Mouse (Mus musculus) ovary, postnatal 36 days (tissue): ENCODE data around the gene Map6.

Source experiments
- DNase-seq: peaks from one replicate; pipeline ENCODE4 v3.0.0; 2022; ENCODE audit warnings: low spot score, mixed read lengths

The Map6 gene

GRCm38 (mm10) chr7:99314565-99314964 is 47.3 kb downstream of the Map6 start:
- no peak for DNase-seq

DNA sequence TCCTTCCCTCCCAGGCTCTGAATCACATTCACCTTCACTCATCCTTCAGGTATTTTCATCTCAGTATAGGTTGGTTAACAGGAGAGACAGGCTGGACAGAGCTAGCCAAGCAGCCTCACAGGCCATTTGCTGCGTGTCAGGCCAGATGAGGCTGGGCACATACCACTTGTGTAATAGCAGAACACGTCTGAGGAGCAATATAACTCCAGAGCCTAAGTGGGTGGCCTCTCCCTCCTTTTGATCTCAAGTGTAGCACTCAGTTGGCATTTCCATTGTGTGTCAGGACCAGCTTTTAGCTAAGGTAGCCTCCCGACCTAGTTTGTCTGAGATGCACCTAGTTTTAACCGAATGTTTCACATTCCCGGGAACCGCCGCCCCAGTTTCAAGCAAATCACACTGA is 49.0 kb downstream of the Map6 start:
- no peak for DNase-seq

GRCm38 (mm10) chr7:99317475-99317874 is 50.2 kb downstream of the Map6 start:
- no peak for DNase-seq

- no peak for DNase-seq
Observed at GRCm38 (mm10) chr7:99320524-99320923, 53.3 kb downstream of the Map6 start.

DNA sequence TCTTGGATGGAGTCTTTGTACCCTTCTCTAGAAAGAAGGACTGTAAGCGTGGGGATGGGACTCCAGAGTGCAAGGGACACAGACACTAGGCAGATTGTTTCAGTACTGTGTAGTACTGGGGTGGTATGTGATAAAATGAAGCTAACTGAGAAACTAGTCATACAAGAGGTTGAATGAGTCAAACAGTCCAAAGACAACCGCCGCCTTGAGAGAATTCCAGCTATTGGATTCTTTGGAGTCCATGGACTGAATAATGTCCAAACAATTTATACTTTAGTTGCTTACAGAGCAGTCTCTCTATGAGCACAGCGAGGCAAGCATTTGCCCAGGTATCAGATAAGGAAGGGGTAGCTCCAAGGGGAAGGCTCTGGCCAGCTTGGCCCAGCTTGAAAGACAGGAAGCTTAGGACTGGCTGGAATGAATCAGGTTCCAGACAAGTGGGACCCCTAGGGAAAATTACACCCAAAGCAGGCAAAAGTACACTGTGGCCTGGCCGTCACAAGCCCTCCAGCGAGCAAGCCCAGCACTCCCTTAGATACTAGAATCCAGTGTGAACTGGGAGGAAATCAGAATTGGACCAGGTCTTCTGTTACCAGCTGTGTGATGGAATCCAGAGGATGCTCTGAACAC is 55.6 kb downstream of the Map6 start:
- DNase-seq: no peak

- DNase-seq: no peak
Observed at GRCm38 (mm10) chr7:99323321-99323700, 56.1 kb downstream of the Map6 start.

- no peak for DNase-seq
Observed at GRCm38 (mm10) chr7:99324810-99325209, 57.6 kb downstream of the Map6 start.

DNA sequence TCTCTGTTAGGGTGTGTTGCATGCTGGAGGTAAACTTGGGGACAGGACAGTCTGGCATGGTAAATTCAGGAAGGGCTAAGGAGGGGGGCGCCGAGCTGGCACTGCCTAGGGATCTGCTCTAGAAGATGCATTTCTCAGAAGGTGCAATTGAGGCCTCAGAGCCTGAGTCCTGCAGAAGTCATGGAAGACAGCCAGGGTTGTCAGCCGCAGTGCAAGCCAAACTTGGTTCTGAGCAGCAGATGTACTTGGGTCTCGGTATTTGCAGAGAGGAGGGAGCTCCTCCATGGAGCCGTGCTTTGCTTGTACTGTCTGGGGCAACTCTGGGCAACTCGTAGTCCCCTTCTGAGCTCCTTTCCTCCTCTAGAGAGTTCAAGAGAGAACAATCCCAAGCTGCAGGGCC is 58.9 kb downstream of the Map6 start:
- DNase-seq: no peak

DNA sequence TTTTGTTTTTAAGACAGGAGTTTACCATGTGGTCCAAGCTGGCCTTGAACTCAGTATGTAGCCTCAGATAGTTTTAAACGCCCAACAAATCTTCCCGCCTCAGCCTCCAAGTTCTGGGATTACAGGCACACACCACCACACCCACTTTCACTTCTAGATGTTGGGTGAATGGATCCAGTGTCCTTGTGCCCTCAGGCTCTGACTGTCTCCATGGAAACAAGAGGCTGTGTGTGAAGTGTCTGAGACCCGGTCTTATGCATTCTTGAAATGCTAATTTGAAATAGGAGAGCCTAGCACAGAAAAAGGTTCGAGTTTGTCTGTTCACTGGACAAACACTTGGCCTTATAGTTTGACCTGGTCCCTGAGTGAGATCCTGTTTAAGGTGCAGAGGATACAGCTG is 61.6 kb downstream of the Map6 start:
- no peak for DNase-seq

DNA sequence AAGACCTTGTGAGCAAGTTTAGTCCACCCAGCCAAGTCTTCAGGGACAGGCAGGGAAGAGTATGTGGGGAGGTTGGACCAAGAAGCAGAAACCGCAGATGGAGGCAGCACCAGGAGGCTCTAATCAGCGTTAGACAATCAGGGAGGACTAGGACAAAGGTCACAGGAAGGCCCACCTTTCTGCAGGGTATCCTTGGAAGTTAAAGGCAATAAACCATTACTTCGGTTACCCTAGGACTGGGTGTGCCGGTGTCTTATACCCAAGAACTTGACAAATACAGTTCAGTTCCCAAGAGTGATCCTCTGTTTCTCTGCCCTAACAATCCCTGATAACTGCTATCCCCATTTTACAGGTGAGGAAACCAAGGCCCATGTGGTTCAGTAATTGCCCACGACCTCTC is 62.8 kb downstream of the Map6 start:
- DNase-seq: no peak

DNA sequence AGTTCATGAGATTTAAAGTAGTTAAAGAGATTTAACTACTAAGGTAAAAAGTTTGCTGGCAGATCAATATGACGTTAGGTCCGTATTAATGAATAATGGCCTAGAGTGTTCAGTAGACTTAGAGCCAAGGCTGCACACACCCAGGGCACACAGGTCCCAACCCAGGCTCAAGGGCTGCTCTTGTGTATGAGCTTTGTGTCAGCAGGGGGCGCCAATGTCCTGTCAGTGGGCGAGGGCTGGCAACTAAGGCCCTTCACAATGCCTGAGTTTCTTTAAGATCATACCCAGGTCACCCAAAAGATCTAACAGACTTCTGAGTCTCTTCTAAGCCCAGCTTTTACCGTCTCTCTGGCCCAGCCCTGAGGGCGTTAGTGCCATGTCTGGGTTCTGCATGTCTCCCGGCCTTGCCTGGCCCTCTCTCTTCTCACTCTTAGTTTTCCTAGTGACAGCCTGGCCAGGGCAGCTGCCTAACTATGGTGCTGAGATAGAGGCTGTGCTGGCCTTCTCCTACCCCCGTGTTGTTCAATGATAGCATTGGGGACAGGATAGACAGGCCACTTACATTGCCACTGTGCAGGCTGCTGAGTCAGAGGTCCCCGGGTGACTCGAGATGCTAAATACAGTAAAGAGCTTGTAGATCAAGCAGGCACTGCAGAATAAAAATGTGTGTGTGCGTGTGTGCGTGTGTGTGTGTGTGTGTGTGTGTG is 65.7 kb downstream of the Map6 start:
- peak; percentile 87 for DNase-seq

DNA sequence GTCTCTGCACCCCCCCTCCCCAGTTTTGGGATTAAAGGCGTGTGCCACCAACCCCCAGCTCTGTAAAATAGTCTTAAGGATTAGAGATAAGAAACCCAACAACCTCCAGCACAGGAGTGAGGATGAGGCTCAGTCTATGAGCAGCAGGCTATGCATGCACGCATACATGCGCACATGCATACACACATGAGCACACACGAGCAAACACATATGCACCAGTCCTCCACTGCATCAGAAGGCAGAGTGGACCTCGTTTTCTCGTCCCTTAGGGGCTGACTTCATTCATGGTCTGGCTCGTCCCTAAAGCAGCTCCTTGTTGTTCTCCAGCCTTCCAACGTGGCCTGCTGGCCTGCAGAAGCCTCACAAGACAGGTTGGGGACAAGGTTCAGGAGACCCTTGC is 73.5 kb downstream of the Map6 start:
- no peak for DNase-seq

DNA sequence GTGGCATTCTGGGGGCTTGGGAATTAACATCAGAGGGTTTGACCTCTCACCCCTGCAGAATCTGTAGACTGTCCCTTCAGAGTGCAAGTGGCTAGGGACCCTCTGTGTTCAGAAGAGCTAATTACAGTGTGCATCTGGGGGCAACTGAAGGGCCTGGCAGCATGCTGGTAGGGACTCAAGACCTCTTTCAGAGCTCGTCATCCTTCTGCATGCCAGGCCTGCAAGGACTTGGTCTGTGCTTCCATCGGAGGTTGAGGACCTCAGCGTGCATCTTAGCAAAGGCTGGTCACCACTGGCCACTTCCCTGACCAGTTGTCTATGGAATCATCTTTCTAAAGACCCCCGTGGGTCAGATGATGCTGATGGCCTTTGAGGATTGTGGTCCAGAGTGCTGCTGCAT is 76.3 kb downstream of the Map6 start:
- DNase-seq: no peak

GRCm38 (mm10) chr7:99347268-99347667 is 80.0 kb downstream of the Map6 start:
- DNase-seq: no peak

DNA sequence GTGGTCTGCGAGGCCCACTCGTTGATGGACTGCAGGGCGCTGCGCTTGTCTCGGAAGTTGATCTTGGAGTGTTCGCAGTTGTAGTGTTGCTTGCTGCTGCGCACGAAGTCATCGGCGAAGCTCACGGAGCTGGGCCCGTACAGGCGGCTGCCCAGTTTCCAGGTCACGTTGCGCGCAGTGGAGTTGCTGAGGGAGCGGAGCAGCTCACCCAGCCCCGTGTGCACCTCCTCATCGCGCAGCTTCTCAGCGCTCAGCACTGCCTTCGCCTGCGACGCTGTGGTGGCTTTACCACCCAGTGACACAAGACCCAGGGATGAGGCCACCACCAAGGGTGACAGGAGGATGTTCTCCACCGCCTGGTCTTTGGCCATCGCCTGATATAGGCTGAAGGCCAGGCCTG is 81.6 kb downstream of the Map6 start:
- DNase-seq: no peak

- no peak for DNase-seq
Observed at GRCm38 (mm10) chr7:99349782-99350720, 82.8 kb downstream of the Map6 start.

DNA sequence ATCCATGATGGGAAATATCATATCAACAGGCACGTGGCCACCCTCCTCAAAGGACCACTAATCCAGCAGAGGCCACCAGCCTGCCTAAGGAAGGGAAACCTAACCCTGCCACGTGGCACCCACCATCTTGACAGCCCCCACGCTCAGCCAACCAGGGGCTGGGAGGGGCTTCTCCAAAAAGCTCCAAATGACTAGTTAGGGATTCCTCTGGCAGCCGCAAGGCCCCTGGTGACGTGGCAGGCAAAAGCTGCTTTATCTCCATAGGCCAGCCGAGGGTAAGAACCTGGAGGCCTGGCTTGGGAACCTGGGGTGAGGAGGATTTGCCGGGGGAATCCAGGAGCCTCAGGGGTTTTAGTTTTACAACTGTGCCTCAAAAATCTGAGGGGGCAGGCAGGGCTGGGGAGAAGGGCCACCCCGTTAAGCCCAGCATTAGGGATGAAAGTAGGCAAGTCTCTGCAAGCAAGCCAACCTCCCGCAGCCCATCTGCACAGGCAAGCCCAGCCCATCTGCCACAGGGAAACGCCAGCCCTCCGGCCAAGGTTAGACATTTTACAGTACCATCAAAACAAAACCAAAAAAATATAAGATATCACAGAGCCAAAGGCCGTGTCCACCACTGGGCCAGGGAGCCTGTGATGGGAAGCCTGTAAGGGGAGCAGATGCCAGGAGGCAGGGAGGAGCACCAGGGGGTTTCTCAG is 84.0 kb downstream of the Map6 start:
- DNase-seq: peak; percentile 41

DNA sequence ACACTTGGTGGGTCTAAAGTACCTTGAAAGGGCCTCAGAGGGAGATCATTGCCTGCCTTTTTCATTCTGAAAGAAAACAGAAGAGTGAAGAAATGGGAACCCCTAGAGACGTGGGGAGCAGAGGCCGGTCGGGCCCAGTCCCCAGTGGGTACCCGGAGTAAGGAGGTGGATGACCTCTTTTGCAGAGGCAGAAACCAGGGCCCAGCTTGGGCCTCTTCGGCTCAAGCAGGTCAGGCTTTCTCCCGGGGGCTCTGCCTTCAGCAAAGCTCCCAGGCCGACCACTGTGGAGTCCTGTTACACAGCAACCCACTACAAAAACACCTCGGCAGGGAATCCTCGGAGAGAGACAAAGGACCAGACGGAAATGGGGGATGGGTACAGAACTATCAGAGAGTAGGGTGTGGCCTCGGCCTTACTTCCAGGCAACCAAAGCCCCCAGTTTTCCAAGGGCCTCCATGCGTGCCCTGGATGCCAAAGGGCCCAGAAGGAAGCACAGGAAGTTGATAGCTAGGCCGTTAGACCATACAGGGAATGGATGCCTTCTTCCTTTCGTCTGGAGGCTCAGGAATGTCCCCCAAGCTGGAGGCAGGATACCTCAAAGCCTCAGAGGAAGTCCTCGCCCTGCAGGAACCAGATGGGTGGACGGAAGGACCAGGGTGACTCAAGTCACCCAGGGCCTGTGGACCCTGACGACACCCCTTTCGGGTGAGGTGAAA is 84.7 kb downstream of the Map6 start:
- peak; percentile 34 for DNase-seq

DNA sequence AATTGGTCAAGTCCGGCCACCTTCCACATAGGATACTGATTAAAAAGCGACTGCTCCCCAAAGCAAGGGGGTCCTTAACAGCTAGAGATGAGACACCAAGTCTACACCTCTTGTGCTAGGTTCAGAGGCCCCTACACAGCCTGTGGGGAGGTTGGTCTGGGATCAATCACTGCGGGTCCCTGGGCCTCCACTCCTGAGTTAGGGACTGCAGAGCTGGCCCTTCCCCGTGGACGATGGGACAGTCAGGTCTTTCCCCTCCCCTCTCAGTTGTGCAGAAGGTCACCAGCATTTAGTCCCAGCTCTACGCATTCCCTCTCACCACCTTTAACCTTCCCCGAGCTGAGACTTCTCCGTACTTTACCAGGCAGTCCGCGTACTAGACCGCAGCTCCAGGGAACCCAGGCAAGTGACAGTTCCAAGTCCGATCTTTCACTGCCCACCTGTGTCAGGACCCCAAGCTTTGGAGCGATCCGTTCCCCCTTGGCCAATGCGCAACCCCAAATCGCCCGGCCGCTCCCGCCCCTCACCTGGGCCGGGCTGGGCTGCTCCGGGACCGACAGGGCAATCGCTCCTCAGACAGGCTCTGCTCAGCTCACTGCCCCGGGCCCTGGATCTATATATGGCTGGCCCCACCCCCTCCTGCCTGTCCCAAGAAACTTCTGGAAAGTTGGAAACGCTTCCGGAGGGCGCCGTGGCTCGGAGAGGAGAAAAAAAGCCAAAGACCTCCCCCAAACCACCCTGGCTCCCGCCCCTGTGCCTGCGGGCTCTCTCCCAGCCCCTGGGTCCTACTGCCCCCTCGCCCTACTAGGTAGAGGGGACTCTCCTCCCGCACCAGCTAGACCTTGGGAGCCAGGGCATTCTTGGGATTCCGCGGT is 85.5 kb downstream of the Map6 start, which contains the start of gene Serpinh1:
TSS of gene Serpinh1 (minus strand) at position 714 of the 875 bp plus-strand sequence.
- DNase-seq: peak; percentile 89

DNA sequence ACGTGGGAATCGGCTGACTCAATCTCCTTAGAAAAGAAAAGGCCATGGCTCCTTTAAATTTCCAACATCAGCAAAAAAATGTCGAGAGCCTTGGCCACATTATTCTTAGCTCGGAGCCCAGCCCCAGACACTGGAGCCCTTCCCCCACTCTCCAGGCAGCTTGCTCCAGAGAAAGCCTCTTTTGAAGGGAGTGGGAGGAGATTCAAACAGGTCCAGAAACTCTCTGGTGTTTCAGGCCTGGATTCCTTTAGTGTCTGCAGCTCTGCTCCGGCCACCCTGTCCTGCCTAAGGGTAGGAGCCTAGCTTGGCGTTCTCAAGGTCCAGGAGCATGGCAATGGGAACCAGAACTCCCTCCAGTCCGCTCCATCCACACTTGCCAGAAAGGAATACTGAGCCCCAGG is 88.5 kb downstream of the Map6 start:
- DNase-seq: peak; percentile 75
